19 mouse cellular contexts compared by ENCODE assay signal in genomic region chr9:71063551-71063950, GRCm38 (mm10).
A peak's percentile ranks its signal among the peaks of the same experiment; 100 is the strongest.
DNase-seq lines count a peak whose midpoint lies in the region; ATAC-seq and TF ChIP-seq lines count a peak whose summit lies in the region.
"Had no signal": no experiment of that assay in that cellular context is flagged by ENCODE, and none has a peak within 500 bp of the region (broad histone marks: within the 10 kb centered on the region; RNA-seq: fewer than 3 reads in every experiment).

No protein-coding gene starts in this region.

- no peak overlapping the region for H3K4me3 ChIP-seq in heart, postnatal 0 days (ENCODE audit: low read depth, low read length)
- H3K4me3 ChIP-seq in liver, postnatal 0 days (ENCODE audit: low read depth, low read length): no peak overlapping the region
- H3K4me3 ChIP-seq: embryonic facial prominence, embryonic 12.5 days; erythroblast, embryonic 14.5 days; heart, embryonic 13.5 days; limb, embryonic 13.5 days; megakaryocyte, embryonic 14.5 days had no signal

- H3K36me3 ChIP-seq in heart, postnatal 0 days (replicated peaks; ENCODE audit: control insufficient read depth, insufficient read depth, low read length): no peaks in the 10 kb centered on the region
- no peaks in the 10 kb centered on the region for H3K36me3 ChIP-seq in liver, postnatal 0 days (replicated peaks; ENCODE audit: insufficient read depth, low read length)
- H3K36me3 ChIP-seq: embryonic facial prominence, embryonic 12.5 days; heart, embryonic 13.5 days; limb, embryonic 13.5 days had no signal

- no peaks in the 10 kb centered on the region for H3K27me3 ChIP-seq in heart, postnatal 0 days (ENCODE audit: control insufficient read depth, insufficient read depth, low read length)
- no peaks in the 10 kb centered on the region for H3K27me3 ChIP-seq in liver, postnatal 0 days (ENCODE audit: insufficient read depth, low read length)
- H3K27me3 ChIP-seq: embryonic facial prominence, embryonic 12.5 days; heart, embryonic 13.5 days; limb, embryonic 13.5 days had no signal

- TF ChIP-seq CTCF in heart, postnatal 0 days (IDR thresholded peaks at IDR 0.05; ENCODE audit: low read depth): peak; percentile 31; the same call in 1 of the 2 replicates
- peak; percentile 41 for TF ChIP-seq CTCF in liver, postnatal 0 days (IDR thresholded peaks at IDR 0.05; ENCODE audit: low read depth)

- H3K27ac ChIP-seq in heart, postnatal 0 days (ENCODE audit: low read depth): no peak overlapping the region
- peak overlapping the region; percentile 53; the same call in 1 of the 2 replicates for H3K27ac ChIP-seq in liver, postnatal 0 days (ENCODE audit: low read depth)
- H3K27ac ChIP-seq: embryonic facial prominence, embryonic 12.5 days; heart, embryonic 13.5 days; limb, embryonic 13.5 days; liver, embryonic 14.5 days had no signal

- H3K4me2 ChIP-seq in heart, postnatal 0 days (ENCODE audit: low read depth, low read length): no peak overlapping the region
- no peak overlapping the region for H3K4me2 ChIP-seq in liver, postnatal 0 days (ENCODE audit: low read depth, low read length)
- H3K4me2 ChIP-seq: embryonic facial prominence, embryonic 12.5 days; heart, embryonic 13.5 days; limb, embryonic 13.5 days had no signal

- H3K9me3 ChIP-seq in heart, postnatal 0 days (replicated peaks; ENCODE audit: control insufficient read depth, low read length): no peaks in the 10 kb centered on the region
- H3K9me3 ChIP-seq in liver, postnatal 0 days (ENCODE audit: low read length): no peaks in the 10 kb centered on the region
- H3K9me3 ChIP-seq: embryonic facial prominence, embryonic 12.5 days; heart, embryonic 13.5 days; limb, embryonic 13.5 days had no signal

- ATAC-seq in heart, postnatal 0 days (ENCODE audit: insufficient read depth, low read depth): no peak
- no peak for ATAC-seq in liver, postnatal 0 days
- no peak for ATAC-seq in megakaryocyte-erythroid progenitor cell, adult 5-6 weeks (replicated peaks; ENCODE audit: low FRiP score, low TSS enrichment, poor library complexity, severe bottlenecking)
- ATAC-seq: forebrain, embryonic 14.5 days had no signal

- H3K9ac ChIP-seq in heart, postnatal 0 days (replicated peaks; ENCODE audit: low read depth, low read length): no peak overlapping the region
- no peak overlapping the region for H3K9ac ChIP-seq in liver, postnatal 0 days (replicated peaks)
- H3K9ac ChIP-seq: embryonic facial prominence, embryonic 12.5 days; heart, embryonic 13.5 days; limb, embryonic 13.5 days; liver, embryonic 14.5 days had no signal

- DNase-seq in heart, postnatal 0 days (ENCODE audit: low spot score): no peak
- DNase-seq in heart, adult 9 months (ENCODE audit: low spot score in 2 of 2): no peak
- DNase-seq in liver, postnatal 0 days: no peak
- DNase-seq in liver: no peak
- DNase-seq in urinary bladder, postnatal 25 days (ENCODE audit: low spot score): peak; percentile 2
- DNase-seq in urinary bladder, postnatal 10 days (ENCODE audit: low spot score): no peak
- DNase-seq: adrenal gland, postnatal 10 days; cerebellum, adult 9-11 months; heart, postnatal 4 days; lung, postnatal 14 days; thymus, postnatal 36 days had no signal

- peaks cover 2% of the 10 kb centered on the region; the same call in 1 of the 2 replicates for H3K4me1 ChIP-seq in heart, postnatal 0 days (ENCODE audit: control insufficient read depth, insufficient read depth)
- no peaks in the 10 kb centered on the region for H3K4me1 ChIP-seq in liver, postnatal 0 days (ENCODE audit: insufficient read depth)
- H3K4me1 ChIP-seq: embryonic facial prominence, embryonic 12.5 days had no signal

- TF ChIP-seq EP300 in heart, postnatal 0 days (IDR thresholded peaks at IDR 0.05; ENCODE audit: low read depth): no peak
- TF ChIP-seq EP300 in liver, postnatal 0 days (IDR thresholded peaks at IDR 0.05; ENCODE audit: low read depth): no peak
